Mouse (Mus musculus): ENCODE results near the gene Rap1gap2. TPM values are rescaled to one million over a fixed set of nuclear protein-coding genes. Genes with fewer than 3 reads are reported as not detected.
A peak's percentile ranks its signal among the peaks of the same experiment; 100 is the strongest.

Gene Rap1gap2
- polyA plus RNA-seq, 1 experiment: 8.9 TPM

GRCm38 (mm10) chr11:74531725-74532124 is 79.0 kb downstream of the Rap1gap2 start:
- Histone ChIP-seq H3K4me3 (replicated peaks; ENCODE audit: extremely low read depth, low read depth, low read length) (no peak overlapping the region), H3K4me1 (ENCODE audit: control insufficient read depth, insufficient read depth, low read length) (no peaks in the 10 kb centered on the region; the same call in 1 of the 2 replicates)
- 49% methylated on average over 3 of the region's 3 CpGs for WGBS
- TF ChIP-seq POLR2A (IDR thresholded peaks at IDR 0.05; ENCODE audit: borderline replicate concordance, extremely low read depth, low read depth, low read length) (no peak), CTCF (IDR thresholded peaks at IDR 0.05; ENCODE audit: insufficient read depth, low read length) (no peak)
- no peak for DNase-seq

- peak; percentile 43; the same call in 1 of the 2 replicates for TF ChIP-seq CTCF (IDR thresholded peaks at IDR 0.05; ENCODE audit: insufficient read depth, low read length)
- TF ChIP-seq POLR2A (IDR thresholded peaks at IDR 0.05; ENCODE audit: borderline replicate concordance, extremely low read depth, low read depth, low read length): no peak
- no peak overlapping the region for H3K4me3 ChIP-seq (replicated peaks; ENCODE audit: extremely low read depth, low read depth, low read length)
- no peak for DNase-seq
- H3K4me1 ChIP-seq (ENCODE audit: control insufficient read depth, insufficient read depth, low read length): no peaks in the 10 kb centered on the region
- 65% methylated on average over 4 of the region's 4 CpGs for WGBS
These were observed 80.9 kb downstream of the Rap1gap2 start for GRCm38 (mm10) chr11:74529803-74530202.

- WGBS: 54% methylated on average over 7 of the region's 7 CpGs
- Histone ChIP-seq H3K4me1 (ENCODE audit: control insufficient read depth, insufficient read depth, low read length) (peaks cover 2% of the 10 kb centered on the region; the same call in 1 of the 2 replicates), H3K4me3 (replicated peaks; ENCODE audit: extremely low read depth, low read depth, low read length) (no peak overlapping the region)
- DNase-seq: no peak
- TF ChIP-seq POLR2A (IDR thresholded peaks at IDR 0.05; ENCODE audit: borderline replicate concordance, extremely low read depth, low read depth, low read length) (no peak), CTCF (IDR thresholded peaks at IDR 0.05; ENCODE audit: insufficient read depth, low read length) (no peak)
These were observed 83.2 kb downstream of the Rap1gap2 start for GRCm38 (mm10) chr11:74527555-74527954.

GRCm38 (mm10) chr11:74526180-74527158 is 84.2 kb downstream of the Rap1gap2 start:
- DNase-seq: peak; percentile 23
- TF ChIP-seq POLR2A (IDR thresholded peaks at IDR 0.05; ENCODE audit: borderline replicate concordance, extremely low read depth, low read depth, low read length) (no peak), CTCF (IDR thresholded peaks at IDR 0.05; ENCODE audit: insufficient read depth, low read length) (peak; percentile 63)
- H3K4me3 ChIP-seq (replicated peaks; ENCODE audit: extremely low read depth, low read depth, low read length): no peak overlapping the region
- 13% methylated on average over 18 of the region's 18 CpGs for WGBS
- peaks cover 2% of the 10 kb centered on the region; the same call in 1 of the 2 replicates for H3K4me1 ChIP-seq (ENCODE audit: control insufficient read depth, insufficient read depth, low read length)

- no peak for DNase-seq
- no peak for TF ChIP-seq POLR2A (IDR thresholded peaks at IDR 0.05; ENCODE audit: borderline replicate concordance, extremely low read depth, low read depth, low read length)
- no peak for TF ChIP-seq CTCF (IDR thresholded peaks at IDR 0.05; ENCODE audit: insufficient read depth, low read length)
- 68% methylated on average over 9 of the region's 9 CpGs for WGBS
- H3K4me1 ChIP-seq (ENCODE audit: control insufficient read depth, insufficient read depth, low read length): peaks cover 2% of the 10 kb centered on the region; the same call in 1 of the 2 replicates
- no peak overlapping the region for H3K4me3 ChIP-seq (replicated peaks; ENCODE audit: extremely low read depth, low read depth, low read length)
These were observed 85.1 kb downstream of the Rap1gap2 start for GRCm38 (mm10) chr11:74525605-74526004.

- WGBS: 88% methylated on average over 7 of the region's 7 CpGs
- H3K4me1 ChIP-seq (ENCODE audit: control insufficient read depth, insufficient read depth, low read length): peaks cover 2% of the 10 kb centered on the region; the same call in 1 of the 2 replicates
These were observed 85.5 kb downstream of the Rap1gap2 start for GRCm38 (mm10) chr11:74525205-74525604.

GRCm38 (mm10) chr11:74524050-74524965 is 86.4 kb downstream of the Rap1gap2 start:
- TF ChIP-seq CTCF (IDR thresholded peaks at IDR 0.05; ENCODE audit: insufficient read depth, low read length): no peak
- TF ChIP-seq POLR2A (IDR thresholded peaks at IDR 0.05; ENCODE audit: borderline replicate concordance, extremely low read depth, low read depth, low read length): no peak
- DNase-seq: no peak
- Histone ChIP-seq H3K4me3 (replicated peaks; ENCODE audit: extremely low read depth, low read depth, low read length) (no peak overlapping the region), H3K4me1 (ENCODE audit: control insufficient read depth, insufficient read depth, low read length) (peaks cover 2% of the 10 kb centered on the region; the same call in 1 of the 2 replicates)
- WGBS: 66% methylated on average over 9 of the region's 9 CpGs

More at GRCm38 (mm10) chr11:74525205-74525604, 85.5 kb downstream of the Rap1gap2 start:
- TF ChIP-seq POLR2A (IDR thresholded peaks at IDR 0.05; ENCODE audit: borderline replicate concordance, extremely low read depth, low read depth, low read length): no peak
- DNase-seq: no peak
- no peak overlapping the region for H3K4me3 ChIP-seq (replicated peaks; ENCODE audit: extremely low read depth, low read depth, low read length)

- TF ChIP-seq POLR2A (IDR thresholded peaks at IDR 0.05; ENCODE audit: borderline replicate concordance, extremely low read depth, low read depth, low read length): no peak
- TF ChIP-seq CTCF (IDR thresholded peaks at IDR 0.05; ENCODE audit: insufficient read depth, low read length): no peak
- H3K4me3 ChIP-seq (replicated peaks; ENCODE audit: extremely low read depth, low read depth, low read length): peak overlapping the region; percentile 70
- WGBS: 14% methylated on average over 30 of the region's 30 CpGs
- no peak for DNase-seq
- H3K4me1 ChIP-seq (ENCODE audit: control insufficient read depth, insufficient read depth, low read length): peaks cover 2% of the 10 kb centered on the region; the same call in 1 of the 2 replicates
These were observed 87.3 kb downstream of the Rap1gap2 start for GRCm38 (mm10) chr11:74523210-74523951.
